Mouse (Mus musculus): Measurements from ENCODE around the gene Lman1l. TPM values are rescaled to one million over a fixed set of nuclear protein-coding genes. Genes with fewer than 3 reads are reported as not detected.

The Lman1l gene
- polyA plus RNA-seq, 1 experiment from 2014 or later, result not detected

- peaks cover 75% of the 10 kb centered on the region for H3K4me1 ChIP-seq (ENCODE audit: control insufficient read depth, insufficient read depth, low read length)
- H3K9ac ChIP-seq (ENCODE audit: low read depth, low read length), result peak overlapping the region; percentile 64; the same call in 1 of the 2 replicates
These were observed 20.4 kb upstream of the Lman1l start for GRCm38 (mm10) chr9:57641022-57641421.

GRCm38 (mm10) chr9:57640384-57640783 lies 19.8 kb upstream of the Lman1l start:
- Histone ChIP-seq H3K4me3 (ENCODE audit: low read length) (peak overlapping the region; percentile 41), H3K36me3 (ENCODE audit: control insufficient read depth, insufficient read depth, low read length) (peaks cover 2% of the 10 kb centered on the region; the same call in 1 of the 2 replicates), H3K4me1 (ENCODE audit: control insufficient read depth, insufficient read depth, low read length) (peaks cover 77% of the 10 kb centered on the region), H3K4me2 (ENCODE audit: low read depth, low read length) (peak overlapping the region; percentile 53), H3K27me3 (replicated peaks; ENCODE audit: control insufficient read depth, insufficient read depth, low read length) (no peaks in the 10 kb centered on the region), H3K9me3 (ENCODE audit: control insufficient read depth, low read length) (no peaks in the 10 kb centered on the region), H3K27ac (ENCODE audit: low read length) (peak overlapping the region; percentile 94), H3K9ac (ENCODE audit: low read depth, low read length) (peak overlapping the region; percentile 64)
- WGBS, result 10% methylated on average over 15 of the region's 15 CpGs
- peak; percentile 73 for ATAC-seq

More at GRCm38 (mm10) chr9:57641022-57641421, 20.4 kb upstream of the Lman1l start:
- Histone ChIP-seq H3K4me2 (ENCODE audit: low read depth, low read length) (peak overlapping the region; percentile 53), H3K27ac (ENCODE audit: low read length) (peak overlapping the region; percentile 94), H3K9me3 (ENCODE audit: control insufficient read depth, low read length) (no peaks in the 10 kb centered on the region), H3K27me3 (replicated peaks; ENCODE audit: control insufficient read depth, insufficient read depth, low read length) (no peaks in the 10 kb centered on the region), H3K36me3 (ENCODE audit: control insufficient read depth, insufficient read depth, low read length) (peaks cover 2% of the 10 kb centered on the region; the same call in 1 of the 2 replicates), H3K4me3 (ENCODE audit: low read length) (peak overlapping the region; percentile 41; the same call in 1 of the 2 replicates)
- ATAC-seq, result no peak
- WGBS, result 74% methylated on average over 1 of the region's 1 CpGs

GRCm38 (mm10) chr9:57639661-57640328 lies 19.2 kb upstream of the Lman1l start:
- peak overlapping the region; percentile 53 for H3K4me2 ChIP-seq (ENCODE audit: low read depth, low read length)
- peaks cover 79% of the 10 kb centered on the region for H3K4me1 ChIP-seq (ENCODE audit: control insufficient read depth, insufficient read depth, low read length)
- H3K27ac ChIP-seq (ENCODE audit: low read length), result peak overlapping the region; percentile 94
- peaks cover 2% of the 10 kb centered on the region; the same call in 1 of the 2 replicates for H3K36me3 ChIP-seq (ENCODE audit: control insufficient read depth, insufficient read depth, low read length)
- no peak for ATAC-seq
- no peaks in the 10 kb centered on the region for H3K9me3 ChIP-seq (ENCODE audit: control insufficient read depth, low read length)
- H3K4me3 ChIP-seq (ENCODE audit: low read length), result peak overlapping the region; percentile 41
- no peaks in the 10 kb centered on the region for H3K27me3 ChIP-seq (replicated peaks; ENCODE audit: control insufficient read depth, insufficient read depth, low read length)
- WGBS, result 64% methylated on average over 5 of the region's 5 CpGs
- peak overlapping the region; percentile 64 for H3K9ac ChIP-seq (ENCODE audit: low read depth, low read length)

- Histone ChIP-seq H3K27me3 (replicated peaks; ENCODE audit: control insufficient read depth, insufficient read depth, low read length) (no peaks in the 10 kb centered on the region), H3K36me3 (ENCODE audit: control insufficient read depth, insufficient read depth, low read length) (peaks cover 2% of the 10 kb centered on the region; the same call in 1 of the 2 replicates), H3K4me1 (ENCODE audit: control insufficient read depth, insufficient read depth, low read length) (peaks cover 81% of the 10 kb centered on the region), H3K4me3 (ENCODE audit: low read length) (peak overlapping the region; percentile 26), H3K27ac (ENCODE audit: low read length) (peak overlapping the region; percentile 94), H3K9me3 (ENCODE audit: control insufficient read depth, low read length) (no peaks in the 10 kb centered on the region), H3K9ac (ENCODE audit: low read depth, low read length) (peak overlapping the region; percentile 64), H3K4me2 (ENCODE audit: low read depth, low read length) (peak overlapping the region; percentile 47)
- WGBS, result 28% methylated on average over 8 of the region's 8 CpGs
- ATAC-seq, result peak; percentile 82
These were observed 18.3 kb upstream of the Lman1l start for GRCm38 (mm10) chr9:57638651-57639459.

- no peaks in the 10 kb centered on the region for H3K27me3 ChIP-seq (replicated peaks; ENCODE audit: control insufficient read depth, insufficient read depth, low read length)
- H3K4me2 ChIP-seq (ENCODE audit: low read depth, low read length), result peak overlapping the region; percentile 47
- H3K36me3 ChIP-seq (ENCODE audit: control insufficient read depth, insufficient read depth, low read length), result peaks cover 7% of the 10 kb centered on the region; the same call in 1 of the 2 replicates
- H3K4me3 ChIP-seq (ENCODE audit: low read length), result peak overlapping the region; percentile 26
- WGBS, result 15% methylated on average over 6 of the region's 6 CpGs
- H3K4me1 ChIP-seq (ENCODE audit: control insufficient read depth, insufficient read depth, low read length), result peaks cover 80% of the 10 kb centered on the region
- H3K9ac ChIP-seq (ENCODE audit: low read depth, low read length), result peak overlapping the region; percentile 64
- H3K9me3 ChIP-seq (ENCODE audit: control insufficient read depth, low read length), result no peaks in the 10 kb centered on the region
- peak overlapping the region; percentile 94 for H3K27ac ChIP-seq (ENCODE audit: low read length)
- peak; percentile 31 for ATAC-seq
These were observed 17.3 kb upstream of the Lman1l start for GRCm38 (mm10) chr9:57637741-57638322.

GRCm38 (mm10) chr9:57637272-57637671 lies 16.7 kb upstream of the Lman1l start:
- Histone ChIP-seq H3K9ac (ENCODE audit: low read depth, low read length) (peak overlapping the region; percentile 64), H3K27me3 (replicated peaks; ENCODE audit: control insufficient read depth, insufficient read depth, low read length) (no peaks in the 10 kb centered on the region), H3K4me2 (ENCODE audit: low read depth, low read length) (no peak overlapping the region), H3K4me1 (ENCODE audit: control insufficient read depth, insufficient read depth, low read length) (peaks cover 75% of the 10 kb centered on the region), H3K36me3 (ENCODE audit: control insufficient read depth, insufficient read depth, low read length) (peaks cover 7% of the 10 kb centered on the region; the same call in 1 of the 2 replicates), H3K4me3 (ENCODE audit: low read length) (no peak overlapping the region), H3K9me3 (ENCODE audit: control insufficient read depth, low read length) (no peaks in the 10 kb centered on the region), H3K27ac (ENCODE audit: low read length) (peak overlapping the region; percentile 94)
- ATAC-seq, result no peak
- WGBS, result 51% methylated on average over 3 of the region's 3 CpGs

GRCm38 (mm10) chr9:57633481-57634024 lies 13.0 kb upstream of the Lman1l start:
- 26% methylated on average over 4 of the region's 4 CpGs for WGBS
- Histone ChIP-seq H3K4me3 (ENCODE audit: low read length) (no peak overlapping the region), H3K27ac (ENCODE audit: low read length) (no peak overlapping the region), H3K36me3 (ENCODE audit: control insufficient read depth, insufficient read depth, low read length) (peaks cover 14% of the 10 kb centered on the region; the same call in 1 of the 2 replicates), H3K9ac (ENCODE audit: low read depth, low read length) (no peak overlapping the region), H3K4me1 (ENCODE audit: control insufficient read depth, insufficient read depth, low read length) (peaks cover 52% of the 10 kb centered on the region), H3K4me2 (ENCODE audit: low read depth, low read length) (no peak overlapping the region), H3K27me3 (replicated peaks; ENCODE audit: control insufficient read depth, insufficient read depth, low read length) (no peaks in the 10 kb centered on the region), H3K9me3 (ENCODE audit: control insufficient read depth, low read length) (no peaks in the 10 kb centered on the region)
- ATAC-seq, result no peak

- no peak overlapping the region for H3K4me2 ChIP-seq (ENCODE audit: low read depth, low read length)
- H3K36me3 ChIP-seq (ENCODE audit: control insufficient read depth, insufficient read depth, low read length), result peaks cover 27% of the 10 kb centered on the region
- ATAC-seq, result peak; percentile 52
- peaks cover 29% of the 10 kb centered on the region for H3K4me1 ChIP-seq (ENCODE audit: control insufficient read depth, insufficient read depth, low read length)
- no peak overlapping the region for H3K27ac ChIP-seq (ENCODE audit: low read length)
- H3K27me3 ChIP-seq (replicated peaks; ENCODE audit: control insufficient read depth, insufficient read depth, low read length), result no peaks in the 10 kb centered on the region
- no peak overlapping the region for H3K4me3 ChIP-seq (ENCODE audit: low read length)
- WGBS, result 59% methylated on average over 14 of the region's 14 CpGs
- no peak overlapping the region for H3K9ac ChIP-seq (ENCODE audit: low read depth, low read length)
- H3K9me3 ChIP-seq (ENCODE audit: control insufficient read depth, low read length), result no peaks in the 10 kb centered on the region
These were observed 8.7 kb upstream of the Lman1l start for GRCm38 (mm10) chr9:57629118-57629874.
